Mouse (Mus musculus) stomach, postnatal 0 days (tissue): ENCODE measurements around the gene Mrpl47.

ENCODE experiments used
- CTCF ChIP-seq: IDR thresholded peaks from 2 replicates; pipeline ENCODE4 v1.5.1; 2016; ENCODE audit warnings: antibody characterized with exemption, low read depth, mild to moderate bottlenecking, moderate library complexity
- EP300 ChIP-seq: optimal IDR thresholded peaks from 2 replicates; pipeline ENCODE3; 2016; ENCODE audit warnings: antibody characterized with exemption

DNA sequence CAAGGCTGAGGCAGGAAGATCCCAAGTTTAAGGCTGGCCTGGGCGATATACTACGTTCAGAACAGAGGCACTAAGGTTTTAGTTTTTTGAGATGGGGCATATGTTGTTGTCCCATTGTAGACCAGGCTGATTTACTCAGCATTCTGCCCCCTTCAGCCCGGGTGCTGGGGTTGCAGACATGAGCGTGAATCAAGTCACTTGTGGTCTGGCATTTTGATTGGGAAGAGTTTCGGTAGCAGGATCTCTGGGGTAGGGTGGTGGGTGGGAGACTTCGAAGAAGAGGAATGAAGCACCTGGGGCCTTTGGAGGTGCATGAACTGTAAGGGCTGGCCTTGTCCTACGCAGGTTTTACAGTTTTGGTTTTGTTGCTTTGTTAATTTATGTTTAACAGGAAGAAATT lies 13.2 kb downstream of the Mrpl47 start:
- TF ChIP-seq EP300 (no peak), CTCF (no peak)
